Mouse (Mus musculus) limb, embryonic 13.5 days (tissue): ENCODE data around the gene Gm10271. TPM values are rescaled to one million over a fixed set of nuclear protein-coding genes. Genes with fewer than 3 reads are reported as not detected.

Experiments
- ATAC-seq: fragments of 200-750 bp; cut with Nextera tagmentation; 2 replicates; pipeline ENCODE4 v1.8.0; 2017; ENCODE audit warnings: low read depth, moderate number of reproducible peaks, moderate TSS enrichment; ENCODE audit not compliant: low FRiP score
- H3K27ac ChIP-seq: fragments of 300-500 bp; sonication (generic); 2 replicates; pipeline ENCODE4 v1.5.1; 2015; ENCODE audit warnings: inconsistent platforms, mild to moderate bottlenecking, moderate library complexity
- H3K27me3 ChIP-seq: fragments of 300-500 bp; sonication (generic); 2 replicates; pipeline ENCODE4 v1.6.1; 2015; ENCODE audit warnings: mild to moderate bottlenecking, inconsistent platforms
- H3K36me3 ChIP-seq: fragments of 300-500 bp; sonication (generic); 2 replicates; pipeline ENCODE4 v1.6.1; 2015; ENCODE audit warnings: inconsistent platforms, mild to moderate bottlenecking, moderate library complexity
- H3K4me1 ChIP-seq: fragments of 300-500 bp; sonication (generic); 2 replicates; pipeline ENCODE4 v1.6.1; 2015; ENCODE audit warnings: inconsistent platforms
- H3K4me2 ChIP-seq: fragments of 300-500 bp; sonication (generic); replicated peaks from 2 replicates; pipeline ENCODE4 v1.6.1; 2015; ENCODE audit warnings: inconsistent platforms, mild to moderate bottlenecking, moderate library complexity
- H3K4me3 ChIP-seq: fragments of 300-500 bp; sonication (generic); 2 replicates; pipeline ENCODE4 v1.5.1; 2015; ENCODE audit warnings: moderate library complexity, mild to moderate bottlenecking, inconsistent platforms
- H3K9ac ChIP-seq: fragments of 300-500 bp; sonication (generic); 2 replicates; pipeline ENCODE4 v1.6.1; 2015; ENCODE audit warnings: mild to moderate bottlenecking, inconsistent platforms
- H3K9me3 ChIP-seq: fragments of 300-500 bp; sonication (generic); 2 replicates; pipeline ENCODE4 v1.6.1; 2016; ENCODE audit warnings: inconsistent platforms
- WGBS: fragments of 180-500 bp; shearing (Covaris S2); methylation state at CpG from one replicate; pipeline ENCODE4 v1.1.7; 2015; 5-methylcytosine and 5-hydroxymethylcytosine counted together
- polyA plus RNA-seq: library from polyadenylated mRNA; unstranded; fragments of >200 nt; fragmentation: Nextera tagmentation; extraction: Ambion mirVana; gene quantifications from 2 replicates; pipeline ENCODE4 v1.2.1, GENCODE M21; 2015

Gm10271 gene
- polyA plus RNA-seq, 1 experiment from 2014 or later, result not detected

DNA sequence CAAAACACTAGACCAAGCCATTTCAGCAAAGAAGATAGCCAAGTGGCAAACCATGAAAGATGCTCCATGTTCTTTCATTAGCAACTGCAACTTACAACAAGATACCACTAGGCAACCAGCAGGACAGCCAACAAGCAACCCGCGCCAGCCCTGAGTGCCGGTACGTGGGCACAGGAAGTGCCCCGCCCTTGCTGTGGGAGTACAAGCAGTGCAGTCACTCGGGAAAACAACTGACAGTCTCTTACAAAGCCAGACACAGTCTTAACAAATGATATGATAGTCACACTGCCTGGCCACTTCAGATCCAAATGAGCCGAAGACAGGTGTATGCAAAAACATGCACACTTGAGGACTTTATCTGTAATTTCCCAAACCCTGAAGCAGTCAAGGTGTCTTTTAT is 41.9 kb downstream of the Gm10271 start:
- Histone ChIP-seq H3K36me3 (peaks cover 46% of the 10 kb centered on the region), H3K27ac (no peak overlapping the region), H3K4me3 (no peak overlapping the region), H3K9me3 (no peaks in the 10 kb centered on the region), H3K9ac (no peak overlapping the region), H3K4me1 (no peaks in the 10 kb centered on the region), H3K4me2 (no peak overlapping the region), H3K27me3 (no peaks in the 10 kb centered on the region)
- no peak for ATAC-seq
- 78% methylated on average over 7 of the region's 7 CpGs for WGBS

DNA sequence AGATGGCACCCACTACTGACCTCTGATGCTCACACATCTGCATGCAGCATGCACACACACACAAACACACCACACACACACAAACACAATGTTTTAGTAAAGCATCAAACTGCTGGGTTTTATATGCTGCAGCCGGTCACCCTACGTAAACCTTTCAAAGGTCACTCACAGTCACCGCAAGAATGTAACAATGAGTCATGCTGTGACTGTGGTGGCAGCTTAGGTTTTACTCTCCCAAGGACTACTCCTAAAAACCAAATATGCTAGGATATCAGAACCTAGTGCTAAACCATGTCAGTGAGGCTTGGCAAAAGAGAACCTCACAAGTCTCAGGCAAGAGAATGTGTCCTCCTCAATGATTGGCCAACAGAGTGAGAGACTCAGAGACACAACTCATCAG is 43.6 kb downstream of the Gm10271 start:
- Histone ChIP-seq H3K4me1 (no peaks in the 10 kb centered on the region), H3K9me3 (no peaks in the 10 kb centered on the region), H3K4me2 (no peak overlapping the region), H3K4me3 (no peak overlapping the region), H3K27me3 (no peaks in the 10 kb centered on the region), H3K9ac (no peak overlapping the region), H3K27ac (no peak overlapping the region), H3K36me3 (peaks cover 57% of the 10 kb centered on the region)
- 76% methylated on average over 3 of the region's 3 CpGs for WGBS
- ATAC-seq, result no peak

GRCm38 (mm10) chr10:116926428-116927113 is 45.8 kb downstream of the Gm10271 start:
- 89% methylated on average over 11 of the region's 11 CpGs for WGBS
- Histone ChIP-seq H3K27me3 (no peaks in the 10 kb centered on the region), H3K9ac (no peak overlapping the region), H3K4me1 (no peaks in the 10 kb centered on the region), H3K4me3 (no peak overlapping the region), H3K36me3 (peaks cover 64% of the 10 kb centered on the region), H3K4me2 (no peak overlapping the region), H3K9me3 (no peaks in the 10 kb centered on the region), H3K27ac (no peak overlapping the region)
- ATAC-seq, result no peak

GRCm38 (mm10) chr10:116923651-116924495 is 48.5 kb downstream of the Gm10271 start:
- Histone ChIP-seq H3K9me3 (no peaks in the 10 kb centered on the region), H3K4me1 (no peaks in the 10 kb centered on the region), H3K36me3 (peaks cover 63% of the 10 kb centered on the region), H3K27ac (no peak overlapping the region), H3K4me2 (no peak overlapping the region), H3K4me3 (no peak overlapping the region), H3K9ac (no peak overlapping the region), H3K27me3 (no peaks in the 10 kb centered on the region)
- ATAC-seq, result no peak
- WGBS, result 93% methylated on average over 19 of the region's 19 CpGs

DNA sequence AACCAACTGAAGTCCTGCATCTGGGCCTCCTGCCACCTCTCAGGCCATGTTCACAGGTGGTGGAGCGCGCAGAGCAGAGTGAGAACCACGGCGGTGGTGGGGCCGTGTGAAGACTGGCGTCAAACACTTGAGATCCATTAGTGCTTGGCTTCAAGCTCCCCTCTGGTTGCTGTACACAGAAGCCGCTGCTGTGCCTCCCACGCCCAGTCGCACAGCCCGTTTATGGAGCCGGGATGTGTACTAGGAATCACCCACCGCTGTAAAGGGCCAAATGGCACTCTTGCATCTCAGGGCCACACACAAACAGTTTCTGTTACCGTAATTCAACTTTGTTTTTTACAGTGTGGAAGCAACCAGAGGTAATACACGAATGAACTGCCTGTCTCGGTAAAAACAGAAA is 50.2 kb downstream of the Gm10271 start:
- Histone ChIP-seq H3K9ac (no peak overlapping the region), H3K4me3 (no peak overlapping the region), H3K27ac (no peak overlapping the region), H3K27me3 (no peaks in the 10 kb centered on the region), H3K9me3 (no peaks in the 10 kb centered on the region), H3K36me3 (peaks cover 58% of the 10 kb centered on the region), H3K4me2 (no peak overlapping the region), H3K4me1 (no peaks in the 10 kb centered on the region)
- 84% methylated on average over 15 of the region's 15 CpGs for WGBS
- no peak for ATAC-seq

DNA sequence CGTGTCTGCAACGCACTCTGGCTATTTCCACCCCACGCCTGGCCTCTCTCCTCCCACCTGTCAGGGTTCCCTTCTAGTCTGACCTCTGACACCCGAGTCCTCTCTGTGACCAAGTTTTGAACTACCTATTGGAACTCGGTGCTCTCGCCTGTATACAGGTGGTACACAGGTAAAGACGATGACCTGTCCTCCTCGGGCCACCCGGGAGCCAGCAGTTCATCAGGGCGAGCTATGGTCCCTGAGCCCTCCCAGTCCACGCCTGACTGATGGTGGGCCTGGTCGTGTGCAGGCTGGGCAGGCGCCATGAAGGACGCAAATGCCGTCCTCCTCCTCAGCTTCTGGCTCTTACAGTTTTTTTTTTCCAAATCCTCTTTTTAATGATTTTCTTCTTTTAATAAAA is 51.0 kb downstream of the Gm10271 start:
- H3K9me3 ChIP-seq, result no peaks in the 10 kb centered on the region
- 0 out of 2 replicates have a peak, but pooled peaks have one; percentile 32 for ATAC-seq
- H3K36me3 ChIP-seq, result peaks cover 55% of the 10 kb centered on the region
- no peak overlapping the region for H3K4me2 ChIP-seq
- 88% methylated on average over 15 of the region's 15 CpGs for WGBS
- H3K4me3 ChIP-seq, result no peak overlapping the region
- H3K9ac ChIP-seq, result no peak overlapping the region
- no peak overlapping the region for H3K27ac ChIP-seq
- H3K4me1 ChIP-seq, result no peaks in the 10 kb centered on the region
- no peaks in the 10 kb centered on the region for H3K27me3 ChIP-seq

DNA sequence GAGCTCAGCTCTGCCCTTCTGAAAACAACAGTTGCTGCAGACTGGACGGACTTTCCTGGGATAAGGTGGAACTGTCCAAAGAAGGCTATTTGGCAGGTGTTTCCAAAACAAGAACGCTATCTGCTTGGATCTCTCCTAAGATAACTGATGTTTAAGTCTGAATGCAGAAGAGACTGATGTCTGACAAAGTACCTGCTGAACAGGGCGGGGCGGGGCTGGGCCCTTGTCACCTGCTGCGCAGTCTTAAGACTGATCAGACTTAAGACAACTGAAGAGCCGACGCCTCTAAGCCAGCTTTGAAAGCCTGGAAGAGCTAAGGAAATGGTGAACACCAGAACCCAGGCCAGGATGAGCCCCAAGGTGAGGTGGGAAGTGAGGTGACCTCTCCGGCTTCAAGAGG is 51.8 kb downstream of the Gm10271 start:
- 92% methylated on average over 8 of the region's 8 CpGs for WGBS
- no peaks in the 10 kb centered on the region for H3K9me3 ChIP-seq
- no peak overlapping the region for H3K9ac ChIP-seq
- no peaks in the 10 kb centered on the region for H3K4me1 ChIP-seq
- H3K27me3 ChIP-seq, result no peaks in the 10 kb centered on the region
- no peak overlapping the region for H3K27ac ChIP-seq
- no peak overlapping the region for H3K4me3 ChIP-seq
- no peak overlapping the region for H3K4me2 ChIP-seq
- no peak for ATAC-seq
- peaks cover 57% of the 10 kb centered on the region for H3K36me3 ChIP-seq

DNA sequence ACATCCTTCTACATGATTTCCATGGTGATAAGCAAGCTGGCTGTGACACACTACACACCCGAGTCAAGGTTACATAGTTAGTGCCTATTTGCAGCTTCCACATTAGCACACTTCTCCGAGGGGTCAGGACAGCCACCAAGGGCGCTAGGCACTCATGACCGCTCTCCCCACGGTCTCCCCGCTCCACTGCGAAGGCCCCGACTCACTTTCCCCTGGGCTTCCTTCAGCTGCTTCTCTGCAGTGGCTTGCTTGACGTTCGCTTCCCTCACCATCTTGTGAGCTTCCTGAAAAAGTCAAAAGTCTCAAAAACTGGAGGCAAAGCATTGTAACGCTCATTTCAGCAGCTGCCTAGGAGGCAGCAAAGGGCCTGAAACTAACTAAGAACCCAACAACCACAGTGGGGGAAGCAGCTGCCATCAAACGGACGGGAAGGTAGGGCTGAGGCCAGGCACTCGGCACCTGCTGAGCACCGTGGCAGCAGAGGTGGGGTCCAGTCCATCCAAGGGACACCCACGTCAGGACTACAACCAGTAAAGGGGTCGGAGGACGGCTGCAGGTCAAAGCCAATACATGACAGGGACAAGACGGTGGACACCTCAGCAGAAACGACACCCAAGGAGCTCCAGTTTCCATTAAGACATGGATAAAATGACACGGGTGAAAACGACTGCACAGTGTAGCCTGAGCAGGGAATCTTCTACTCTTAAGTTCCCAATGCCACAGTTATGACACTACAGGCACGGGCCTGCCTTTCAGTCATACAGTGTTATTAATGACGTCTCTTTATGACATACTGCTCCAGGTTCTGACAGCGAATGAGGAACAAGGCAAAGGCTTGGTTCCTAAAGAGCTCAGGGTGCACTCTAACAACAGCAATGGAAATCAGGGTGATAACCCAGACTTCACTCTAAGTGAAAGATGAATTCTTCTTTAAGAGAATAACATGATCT is 52.8 kb downstream of the Gm10271 start:
- Histone ChIP-seq H3K4me1 (no peaks in the 10 kb centered on the region), H3K9ac (no peak overlapping the region), H3K4me2 (no peak overlapping the region), H3K36me3 (peaks cover 62% of the 10 kb centered on the region), H3K9me3 (no peaks in the 10 kb centered on the region), H3K4me3 (no peak overlapping the region), H3K27me3 (no peaks in the 10 kb centered on the region), H3K27ac (no peak overlapping the region)
- 85% methylated on average over 25 of the region's 25 CpGs for WGBS
- ATAC-seq, result no peak

GRCm38 (mm10) chr10:116916581-116916980 is 55.8 kb downstream of the Gm10271 start:
- Histone ChIP-seq H3K9ac (no peak overlapping the region), H3K4me1 (no peaks in the 10 kb centered on the region), H3K27me3 (no peaks in the 10 kb centered on the region), H3K36me3 (peaks cover 64% of the 10 kb centered on the region), H3K4me3 (no peak overlapping the region), H3K27ac (no peak overlapping the region), H3K4me2 (no peak overlapping the region), H3K9me3 (no peaks in the 10 kb centered on the region)
- 72% methylated on average over 8 of the region's 8 CpGs for WGBS
- no peak for ATAC-seq

DNA sequence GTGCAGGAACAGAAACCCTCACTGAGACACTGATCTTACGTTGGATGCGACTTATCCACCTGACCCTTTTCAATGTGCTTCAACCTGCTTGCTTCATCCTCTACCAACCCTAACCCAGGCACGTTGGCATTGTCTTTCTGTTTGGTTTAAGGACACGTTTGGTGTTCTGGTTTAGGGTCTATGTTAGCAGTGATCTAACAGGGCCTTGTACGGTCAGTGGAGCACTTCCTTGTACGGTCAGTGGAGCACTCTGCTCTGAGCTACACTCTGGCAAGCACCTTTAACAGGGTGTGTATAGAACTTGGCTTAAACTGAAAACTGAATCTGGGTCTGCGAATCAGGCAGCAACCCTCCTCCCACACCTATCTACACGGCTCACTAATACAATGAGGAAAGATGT is 57.1 kb downstream of the Gm10271 start:
- H3K4me3 ChIP-seq, result no peak overlapping the region
- H3K27me3 ChIP-seq, result no peaks in the 10 kb centered on the region
- no peaks in the 10 kb centered on the region for H3K4me1 ChIP-seq
- H3K4me2 ChIP-seq, result no peak overlapping the region
- H3K36me3 ChIP-seq, result peaks cover 74% of the 10 kb centered on the region
- H3K9me3 ChIP-seq, result no peaks in the 10 kb centered on the region
- no peak for ATAC-seq
- H3K9ac ChIP-seq, result no peak overlapping the region
- WGBS, result 90% methylated on average over 8 of the region's 8 CpGs
- H3K27ac ChIP-seq, result no peak overlapping the region

GRCm38 (mm10) chr10:116914586-116914985 is 57.8 kb downstream of the Gm10271 start:
- WGBS, result 93% methylated on average over 9 of the region's 9 CpGs
- Histone ChIP-seq H3K9me3 (no peaks in the 10 kb centered on the region), H3K4me3 (no peak overlapping the region), H3K4me1 (no peaks in the 10 kb centered on the region), H3K36me3 (peaks cover 76% of the 10 kb centered on the region), H3K4me2 (no peak overlapping the region), H3K27ac (no peak overlapping the region), H3K27me3 (no peaks in the 10 kb centered on the region), H3K9ac (no peak overlapping the region)
- no peak for ATAC-seq
